Mouse (Mus musculus): ENCODE data around the gene Dab1. TPM values are rescaled to one million over a fixed set of nuclear protein-coding genes. Genes with fewer than 3 reads are reported as not detected.

Gene Dab1
- total RNA-seq, 2 experiments from 2014 or later: 103 to 134 TPM

GRCm38 (mm10) chr4:104302996-104303652 lies 684.0 kb downstream of the Dab1 start:
- intact Hi-C loops (cut with DNase I): no loop called here
- DNase-seq (ENCODE audit: low spot score in 2 of 2): no peak

- no peak for DNase-seq (ENCODE audit: low spot score in 2 of 2)
- intact Hi-C loops (cut with DNase I): no loop called here
Observed at GRCm38 (mm10) chr4:104307781-104308180, 688.6 kb downstream of the Dab1 start.

GRCm38 (mm10) chr4:104326221-104326620 lies 707.1 kb downstream of the Dab1 start:
- intact Hi-C loops (cut with DNase I): no loop called here
- no peak for DNase-seq (ENCODE audit: low spot score in 2 of 2)

GRCm38 (mm10) chr4:104331896-104332295 lies 712.7 kb downstream of the Dab1 start:
- no peak for DNase-seq (ENCODE audit: low spot score in 2 of 2)
- intact Hi-C loops (cut with DNase I): no loop called here

GRCm38 (mm10) chr4:104332399-104332798 lies 713.2 kb downstream of the Dab1 start:
- DNase-seq (ENCODE audit: low spot score in 2 of 2): no peak
- intact Hi-C loops (cut with DNase I): no loop called here

GRCm38 (mm10) chr4:104337279-104337678 lies 718.1 kb downstream of the Dab1 start:
- DNase-seq (ENCODE audit: low spot score in 2 of 2): no peak
- intact Hi-C loops (cut with DNase I): no loop called here

GRCm38 (mm10) chr4:104338382-104338781 lies 719.2 kb downstream of the Dab1 start:
- intact Hi-C loops (cut with DNase I): no loop called here
- peak in 1 of 2 experiments; percentile 5 for DNase-seq (ENCODE audit: low spot score in 2 of 2)

- intact Hi-C loops (cut with DNase I): loop anchor here (10.0 kb wide), 3 partner anchors 187 to 747 kb away; partner anchors contain the start of gene Dab1
- DNase-seq (ENCODE audit: low spot score in 2 of 2): no peak
Observed at GRCm38 (mm10) chr4:104361345-104361744, 742.2 kb downstream of the Dab1 start.

- peak in 1 of 2 experiments; percentile 22 for DNase-seq (ENCODE audit: low spot score in 2 of 2)
- intact Hi-C loops (cut with DNase I): loop anchor here (5.0 to 10.0 kb wide), 7 partner anchors 96 to 752 kb away; partner anchors contain the start of gene Dab1
Observed at GRCm38 (mm10) chr4:104366491-104366890, 747.3 kb downstream of the Dab1 start.

- intact Hi-C loops (cut with DNase I): loop anchor here (5.0 to 10.0 kb wide), 7 partner anchors 95 to 752 kb away; partner anchors contain the start of gene Dab1
Observed at GRCm38 (mm10) chr4:104366894-104367740, 748.0 kb downstream of the Dab1 start.

GRCm38 (mm10) chr4:104367741-104368411 lies 748.7 kb downstream of the Dab1 start:
- peak in 1 of 2 experiments; percentile 45 for DNase-seq (ENCODE audit: low spot score in 2 of 2)
- intact Hi-C loops (cut with DNase I): loop anchor here (5.0 to 10.0 kb wide), 7 partner anchors 94 to 753 kb away; partner anchors contain the start of gene Dab1

More at GRCm38 (mm10) chr4:104366894-104367740, 748.0 kb downstream of the Dab1 start:
- peak; percentile 82 to 89 for DNase-seq (ENCODE audit: low spot score in 2 of 2)

GRCm38 (mm10) chr4:104368561-104369021 lies 749.4 kb downstream of the Dab1 start:
- peak; percentile 64 to 72 for DNase-seq (ENCODE audit: low spot score in 2 of 2)
- intact Hi-C loops (cut with DNase I): loop anchor here (5.0 to 10.0 kb wide), 7 partner anchors 94 to 754 kb away; partner anchors contain the start of gene Dab1

- DNase-seq (ENCODE audit: low spot score in 2 of 2): no peak
- intact Hi-C loops (cut with DNase I): loop anchor here (5.0 to 10.0 kb wide), 7 partner anchors 93 to 754 kb away; partner anchors contain the start of gene Dab1
Observed at GRCm38 (mm10) chr4:104369091-104369490, 749.9 kb downstream of the Dab1 start.

- no peak for DNase-seq (ENCODE audit: low spot score in 2 of 2)
- intact Hi-C loops (cut with DNase I): no loop called here
Observed at GRCm38 (mm10) chr4:104371136-104371535, 752.0 kb downstream of the Dab1 start.

- no peak for DNase-seq (ENCODE audit: low spot score in 2 of 2)
- intact Hi-C loops (cut with DNase I): no loop called here
Observed at GRCm38 (mm10) chr4:104374191-104374590, 755.0 kb downstream of the Dab1 start.

GRCm38 (mm10) chr4:104384704-104385103 lies 765.5 kb downstream of the Dab1 start:
- DNase-seq (ENCODE audit: low spot score in 2 of 2): no peak
- intact Hi-C loops (cut with DNase I): no loop called here

GRCm38 (mm10) chr4:104385272-104385671 lies 766.1 kb downstream of the Dab1 start:
- no peak for DNase-seq (ENCODE audit: low spot score in 2 of 2)
- intact Hi-C loops (cut with DNase I): no loop called here

- no peak for DNase-seq (ENCODE audit: low spot score in 2 of 2)
- intact Hi-C loops (cut with DNase I): no loop called here
Observed at GRCm38 (mm10) chr4:104395515-104395914, 776.4 kb downstream of the Dab1 start.

- intact Hi-C loops (cut with DNase I): no loop called here
- no peak for DNase-seq (ENCODE audit: low spot score in 2 of 2)
Observed at GRCm38 (mm10) chr4:104396095-104396494, 776.9 kb downstream of the Dab1 start.
